Mouse (Mus musculus) urinary bladder, adult 2 months (tissue): ENCODE results near the gene Gstp3. TPM values are rescaled to one million over a fixed set of nuclear protein-coding genes. Genes with fewer than 3 reads are reported as not detected.
"Not testable (repeated sequence)": the region's sequence is repeated elsewhere in the genome, so short reads cannot be mapped to it uniquely, and the experiment has no call there.

Source experiments
- DNase-seq: peaks from one replicate; pipeline ENCODE4 v3.0.0; 2022; ENCODE audit warnings: low spot score
- polyA plus RNA-seq: library from polyadenylated mRNA; depleted of rRNA; stranded (reverse); fragments of >200 nt; gene quantifications from 2 replicates; pipeline ENCODE4 v1.2.3, GENCODE M21; 2012

Gstp3 gene
- polyA plus RNA-seq, 1 experiment = 7.1 TPM

- DNase-seq = no peak
Measured at GRCm38 (mm10) chr19:4090446-4090845, 31.1 kb upstream of the Gstp3 start.

- no peak for DNase-seq
Measured at GRCm38 (mm10) chr19:4089128-4089527, 29.8 kb upstream of the Gstp3 start.

GRCm38 (mm10) chr19:4088146-4088545, 28.8 kb upstream of the Gstp3 start:
- DNase-seq = no peak

GRCm38 (mm10) chr19:4087090-4087489, 27.7 kb upstream of the Gstp3 start:
- DNase-seq = no peak

- no peak for DNase-seq
Measured at GRCm38 (mm10) chr19:4086156-4086555, 26.8 kb upstream of the Gstp3 start.

DNA sequence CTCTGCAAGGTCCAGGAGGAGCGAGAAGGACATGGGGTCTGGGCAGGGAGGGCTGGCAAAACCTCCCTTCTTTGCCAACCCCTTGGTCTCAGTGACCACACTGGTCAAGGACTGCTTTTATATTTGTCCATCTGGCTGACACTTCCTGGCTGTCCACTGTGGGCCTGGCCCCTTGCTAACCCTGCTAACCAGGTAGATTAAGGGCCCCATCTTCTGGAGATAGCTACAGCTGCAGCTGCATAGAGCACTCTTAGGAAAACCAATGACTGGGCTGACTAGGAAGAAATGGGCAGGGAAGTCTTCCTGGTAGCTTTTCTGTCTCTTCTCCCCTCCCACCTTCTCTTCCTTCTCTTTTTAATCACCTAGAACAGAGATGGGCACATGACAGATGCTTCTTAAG, 25.6 kb upstream of the Gstp3 start:
- DNase-seq = no peak

GRCm38 (mm10) chr19:4083826-4084225, 24.5 kb upstream of the Gstp3 start:
- DNase-seq = no peak

DNA sequence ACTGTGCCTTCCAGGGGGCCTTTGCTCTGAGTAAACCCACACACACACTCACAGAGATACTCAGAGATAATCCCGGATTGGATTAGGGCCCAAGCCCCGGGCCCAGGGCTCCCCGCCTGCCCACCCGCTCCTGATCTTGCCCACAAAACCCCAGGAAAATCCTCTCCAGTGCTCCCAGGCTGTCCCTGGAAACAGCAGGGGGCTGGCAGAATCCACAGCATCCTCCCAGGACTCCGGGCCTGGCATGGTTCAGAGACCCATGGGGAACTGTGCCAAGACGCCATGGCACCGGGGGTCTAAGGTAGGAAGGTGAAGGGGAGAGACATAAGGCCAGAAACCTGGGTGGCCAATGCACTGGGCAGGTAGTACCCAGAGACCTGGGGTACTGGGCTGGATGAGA, 23.9 kb upstream of the Gstp3 start:
- no peak for DNase-seq

DNA sequence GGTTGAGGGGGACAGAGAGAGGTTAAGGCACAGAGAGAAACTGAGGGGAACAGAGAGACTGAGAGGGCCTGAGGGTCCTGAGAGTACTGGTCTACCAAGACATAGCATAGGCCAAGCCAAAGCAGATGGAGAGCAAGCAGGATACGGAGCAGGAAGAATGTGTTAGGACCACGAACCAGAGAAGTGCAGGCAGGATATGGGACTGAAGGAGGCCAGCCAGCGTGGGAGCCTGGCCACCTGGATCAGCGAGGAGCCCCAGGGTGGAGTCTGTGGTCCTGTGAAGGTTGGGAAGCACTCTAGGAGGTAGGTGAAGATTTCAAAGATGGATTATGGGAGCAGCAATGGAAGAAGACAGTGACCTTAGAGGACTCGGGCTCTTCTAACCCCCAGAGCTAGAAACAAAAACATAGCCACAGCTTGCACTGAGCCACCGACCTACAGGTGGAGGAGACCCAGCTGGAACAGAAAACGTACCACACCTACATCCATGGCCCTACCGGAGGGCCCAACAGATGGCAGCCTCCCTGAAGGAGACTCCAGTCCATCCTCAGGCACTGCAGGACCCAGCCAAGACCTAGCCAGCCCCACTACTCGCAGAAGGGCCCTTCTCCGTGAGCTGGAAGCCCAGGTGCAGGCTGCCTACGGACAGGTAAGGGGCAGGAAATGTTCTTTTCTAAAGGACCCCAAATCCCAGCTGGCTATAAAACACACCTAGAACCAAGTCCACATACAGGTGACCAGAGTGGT, 23.0 kb upstream of the Gstp3 start:
- DNase-seq = no peak

- no peak for DNase-seq
Measured at GRCm38 (mm10) chr19:4081394-4081793, 22.0 kb upstream of the Gstp3 start, which contains the start of gene Cabp2. Gene Cabp2 (plus strand): TSS chr19:4081578.

GRCm38 (mm10) chr19:4080511-4081009, 21.2 kb upstream of the Gstp3 start:
- no peak for DNase-seq

GRCm38 (mm10) chr19:4079594-4079993, 20.2 kb upstream of the Gstp3 start:
- no peak for DNase-seq

GRCm38 (mm10) chr19:4075531-4075930, 16.2 kb upstream of the Gstp3 start:
- no peak for DNase-seq

GRCm38 (mm10) chr19:4072706-4073424, 13.5 kb upstream of the Gstp3 start:
- no peak for DNase-seq

- no peak for DNase-seq
Measured at GRCm38 (mm10) chr19:4071406-4071805, 12.0 kb upstream of the Gstp3 start.

DNA sequence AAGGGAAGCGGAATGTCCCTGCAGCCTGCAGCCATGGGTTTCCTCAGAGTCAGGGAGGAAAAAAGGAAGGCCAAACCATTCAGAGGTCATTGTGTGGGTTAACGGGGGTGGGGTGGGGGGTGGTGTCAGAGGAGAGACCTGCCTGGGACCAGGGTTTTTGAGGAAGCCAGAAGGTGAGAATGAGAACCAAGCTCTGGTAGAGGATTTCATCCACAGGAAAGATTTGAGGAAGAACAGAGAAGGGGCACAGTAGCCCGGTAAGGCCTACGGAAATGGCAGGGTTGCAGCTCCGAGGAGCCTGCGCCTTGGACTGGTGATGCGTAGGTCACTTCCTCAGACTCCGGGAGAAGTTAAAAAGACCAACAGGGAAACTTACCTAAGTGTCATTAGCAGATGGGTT, 11.4 kb upstream of the Gstp3 start:
- no peak for DNase-seq

GRCm38 (mm10) chr19:4070311-4070710, 10.9 kb upstream of the Gstp3 start:
- no peak for DNase-seq

DNA sequence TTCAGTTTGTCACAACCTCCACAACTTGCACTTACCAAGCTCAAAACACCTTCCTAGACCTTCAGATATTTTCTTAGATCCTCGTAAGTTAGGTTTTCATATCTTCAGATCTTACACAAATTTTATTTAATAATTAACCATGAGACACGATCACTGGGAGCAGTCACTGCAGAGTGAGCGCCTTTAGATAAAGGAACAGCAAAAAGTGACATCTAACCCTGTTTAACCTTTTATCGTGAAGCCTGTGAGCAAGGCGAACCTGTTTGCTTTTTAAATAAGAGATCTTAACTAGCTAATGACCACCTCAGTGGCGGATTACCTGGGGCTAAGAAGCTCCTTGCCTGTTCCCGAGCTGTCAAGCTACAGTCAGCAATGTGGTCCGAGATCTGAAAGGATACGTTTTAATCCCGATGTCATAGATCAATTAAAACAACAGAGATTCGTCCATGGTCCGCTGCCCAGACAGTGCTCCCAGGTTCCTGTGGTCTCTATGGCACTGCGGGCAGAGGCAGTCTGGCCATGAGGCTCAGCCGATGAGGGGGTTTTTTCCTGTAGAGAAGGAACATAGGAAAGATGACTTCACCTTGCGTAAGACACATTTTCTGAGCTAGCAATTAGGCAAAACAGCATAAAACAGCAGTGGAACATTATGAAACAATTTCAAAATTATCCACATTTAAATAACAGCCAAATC, 9.5 kb upstream of the Gstp3 start:
- DNase-seq = no peak

GRCm38 (mm10) chr19:4068242-4068641, 8.9 kb upstream of the Gstp3 start:
- not testable (repeated sequence) for DNase-seq

GRCm38 (mm10) chr19:4066877-4067276, 7.5 kb upstream of the Gstp3 start:
- no peak for DNase-seq

- no peak for DNase-seq
Measured at GRCm38 (mm10) chr19:4066280-4066679, 6.9 kb upstream of the Gstp3 start.

DNA sequence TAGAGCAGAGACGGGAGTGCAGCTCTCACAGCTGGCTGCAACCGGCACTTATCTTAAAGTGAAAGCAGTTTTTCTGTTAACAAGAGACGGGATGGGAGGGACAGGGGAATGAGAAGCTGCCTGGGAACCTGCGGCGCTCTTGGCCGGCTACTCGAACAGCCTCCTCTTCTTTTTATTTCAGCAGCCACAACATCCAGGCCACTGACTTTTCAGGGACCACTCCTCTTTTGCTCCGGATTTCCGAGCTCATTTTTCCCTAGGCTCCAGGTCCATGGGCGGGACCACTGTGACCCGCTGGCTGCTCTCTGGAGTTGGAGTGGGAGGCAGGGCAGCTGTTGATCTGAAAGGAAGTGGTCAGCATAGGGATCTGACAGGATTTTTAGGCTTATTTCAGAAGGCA, 5.1 kb upstream of the Gstp3 start:
- not testable (repeated sequence) for DNase-seq
